Mouse (Mus musculus): ENCODE measurements around the gene Scube1. TPM values are rescaled to one million over a fixed set of nuclear protein-coding genes. Genes with fewer than 3 reads are reported as not detected.

Scube1 gene
- polyA plus RNA-seq, 1 experiment from 2014 or later, result 3.6 TPM

DNA sequence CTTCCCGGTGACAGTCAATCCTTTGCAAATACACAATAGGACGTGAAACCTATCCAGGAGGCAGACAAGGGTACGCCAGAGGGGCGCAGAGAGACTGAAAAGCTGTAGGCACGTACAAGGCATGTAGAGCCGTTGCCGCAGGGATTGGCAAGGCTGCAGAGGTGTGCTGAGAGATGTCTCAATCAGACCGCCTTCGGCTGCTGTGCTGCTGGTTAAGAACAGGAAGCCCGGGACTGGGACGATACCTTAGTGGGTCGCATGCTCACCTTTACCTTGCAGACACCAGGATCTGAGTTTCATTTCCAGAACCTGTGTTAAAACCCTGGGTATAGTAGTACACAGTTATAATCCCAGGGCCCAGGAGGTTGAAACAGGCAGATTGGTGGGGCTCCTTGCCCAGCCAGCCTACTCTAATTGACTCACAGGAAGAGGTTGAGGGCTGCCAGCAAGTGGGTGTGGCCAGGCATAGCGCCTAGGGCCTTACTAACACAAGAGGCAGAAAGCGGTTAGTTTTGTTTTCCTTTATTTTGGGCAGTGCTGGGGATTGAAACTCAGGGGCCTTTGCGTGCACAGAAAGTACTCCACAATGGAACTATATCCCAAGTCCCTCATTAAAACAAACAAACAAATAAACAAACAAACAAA is 162.1 kb downstream of the Scube1 start:
- H3K4me2 ChIP-seq (ENCODE audit: low read depth, low read length), result peak overlapping the region; percentile 92
- no peaks in the 10 kb centered on the region for H3K27me3 ChIP-seq (replicated peaks; ENCODE audit: control insufficient read depth, insufficient read depth, low read length)
- H3K4me3 ChIP-seq (ENCODE audit: low read length), result peak overlapping the region; percentile 54
- H3K4me1 ChIP-seq (ENCODE audit: control insufficient read depth, insufficient read depth, low read length), result peaks cover 10% of the 10 kb centered on the region
- no peaks in the 10 kb centered on the region for H3K36me3 ChIP-seq (ENCODE audit: control insufficient read depth, insufficient read depth, low read length)
- no peak overlapping the region; the same call in none of the 2 replicates for H3K27ac ChIP-seq (ENCODE audit: low read length)
- 39% methylated on average over 15 of the region's 15 CpGs for WGBS
- H3K9me3 ChIP-seq (ENCODE audit: control insufficient read depth, low read length), result no peaks in the 10 kb centered on the region
- 0 out of 2 replicates have a peak overlapping the region, but pooled peaks have one; percentile 75 for H3K9ac ChIP-seq (ENCODE audit: low read depth, low read length)
- ATAC-seq, result peak; percentile 62

DNA sequence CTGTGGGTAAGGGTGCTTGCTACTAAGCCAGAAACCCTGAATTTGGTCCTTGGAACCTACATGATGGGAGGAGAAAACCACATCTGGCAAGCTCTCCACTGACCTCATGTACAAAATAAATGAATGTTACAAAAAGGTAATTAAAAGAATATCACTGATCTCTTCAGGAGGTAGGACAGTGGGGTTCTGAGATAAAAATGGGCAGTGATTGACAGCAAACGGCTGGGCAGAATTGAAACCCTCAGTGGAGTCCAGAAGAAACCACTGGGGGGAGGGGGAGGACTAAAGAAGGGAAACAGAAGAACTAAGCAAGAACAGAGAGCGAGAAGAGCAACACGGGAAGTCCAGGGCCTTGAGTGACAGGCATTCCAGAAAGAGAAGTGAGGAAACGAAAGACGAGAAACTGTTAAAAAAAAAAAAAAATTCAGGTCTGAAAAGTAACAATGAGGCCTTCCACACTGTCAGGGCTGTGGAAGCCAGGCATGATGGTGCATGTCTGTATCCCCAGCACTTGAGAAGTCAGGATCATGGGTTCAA is 163.8 kb downstream of the Scube1 start:
- 69% methylated on average over 5 of the region's 5 CpGs for WGBS
- ATAC-seq, result no peak
- no peak overlapping the region for H3K4me2 ChIP-seq (ENCODE audit: low read depth, low read length)

DNA sequence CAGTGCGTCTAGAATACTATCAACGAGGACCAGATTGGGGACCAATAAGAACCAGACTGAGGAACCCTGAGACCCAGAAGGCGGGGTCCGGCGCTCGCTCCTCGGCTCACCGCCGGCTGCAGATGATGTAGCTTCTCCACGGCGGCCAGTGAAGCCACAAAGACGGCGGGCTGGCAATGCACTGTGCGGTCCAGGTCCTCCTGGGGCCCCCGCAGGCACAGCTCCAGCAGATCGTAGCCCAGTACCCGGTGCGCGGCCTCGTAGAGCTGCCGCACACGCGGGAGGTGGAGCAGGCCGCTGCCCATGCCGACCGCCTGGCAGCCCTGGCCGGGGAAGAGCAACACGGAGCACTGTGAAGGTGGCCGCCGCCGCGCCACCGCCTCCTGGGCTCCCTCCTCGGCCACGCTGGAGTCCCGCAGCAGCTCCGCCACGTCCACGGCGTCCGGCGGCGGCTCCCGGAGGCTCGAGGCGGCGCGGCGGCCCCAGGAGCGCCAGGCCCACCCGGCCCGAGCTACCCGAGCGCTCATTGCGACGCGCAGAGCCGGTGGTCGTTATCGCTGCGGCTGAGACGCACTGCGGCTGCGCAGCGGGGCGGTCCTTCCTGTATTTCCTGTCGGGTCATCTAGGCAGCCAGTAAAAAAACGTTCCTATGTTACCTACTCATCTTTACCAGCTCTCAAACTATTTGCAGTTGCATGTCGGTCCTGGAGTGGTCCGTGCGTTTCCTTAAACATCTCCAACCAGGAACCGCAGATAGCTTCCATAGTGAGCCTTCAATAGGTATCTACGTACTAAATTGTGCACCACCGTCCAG is 169.5 kb downstream of the Scube1 start:
- WGBS, result under 1% methylated on average over 67 of the region's 74 CpGs
- Histone ChIP-seq H3K9me3 (ENCODE audit: control insufficient read depth, low read length) (no peaks in the 10 kb centered on the region), H3K27ac (ENCODE audit: low read length) (peak overlapping the region; percentile 90), H3K36me3 (ENCODE audit: control insufficient read depth, insufficient read depth, low read length) (no peaks in the 10 kb centered on the region), H3K9ac (ENCODE audit: low read depth, low read length) (peak overlapping the region; percentile 97), H3K4me1 (ENCODE audit: control insufficient read depth, insufficient read depth, low read length) (peaks cover 10% of the 10 kb centered on the region), H3K4me2 (ENCODE audit: low read depth, low read length) (peak overlapping the region; percentile 86), H3K4me3 (ENCODE audit: low read length) (peak overlapping the region; percentile 92), H3K27me3 (replicated peaks; ENCODE audit: control insufficient read depth, insufficient read depth, low read length) (no peaks in the 10 kb centered on the region)
- peak; percentile 92 for ATAC-seq

More for the DNA sequence above, 163.8 kb downstream of the Scube1 start:
- Histone ChIP-seq H3K27me3 (replicated peaks; ENCODE audit: control insufficient read depth, insufficient read depth, low read length) (no peaks in the 10 kb centered on the region), H3K36me3 (ENCODE audit: control insufficient read depth, insufficient read depth, low read length) (no peaks in the 10 kb centered on the region), H3K9ac (ENCODE audit: low read depth, low read length) (no peak overlapping the region), H3K27ac (ENCODE audit: low read length) (no peak overlapping the region), H3K9me3 (ENCODE audit: control insufficient read depth, low read length) (no peaks in the 10 kb centered on the region), H3K4me3 (ENCODE audit: low read length) (no peak overlapping the region), H3K4me1 (ENCODE audit: control insufficient read depth, insufficient read depth, low read length) (peaks cover 11% of the 10 kb centered on the region)

Other genes starting within 250 kb of the Scube1 start
- gene Ttll1, start 214.1 kb downstream of the Scube1 start, polyA plus RNA-seq (2015; fragmentation: Nextera tagmentation; extraction: Ambion mirVana), result 14.1 and 17.1 TPM in 2 replicates
- 3.1 and 4.3 TPM in 2 replicates for gene Bik, start 198.2 kb downstream of the Scube1 start, polyA plus RNA-seq (2015; fragmentation: Nextera tagmentation; extraction: Ambion mirVana)
- 128 and 133 TPM in 2 replicates for gene Tspo, start 161.4 kb downstream of the Scube1 start, polyA plus RNA-seq (2015; fragmentation: Nextera tagmentation; extraction: Ambion mirVana)
- gene Mcat, start 161.2 kb downstream of the Scube1 start, polyA plus RNA-seq (2015; fragmentation: Nextera tagmentation; extraction: Ambion mirVana), result 26.4 and 27.0 TPM in 2 replicates
- 29.3 and 30.2 TPM in 2 replicates for gene Ttll12, start 129.9 kb downstream of the Scube1 start, polyA plus RNA-seq (2015; fragmentation: Nextera tagmentation; extraction: Ambion mirVana)
- 0.21 and 0.22 TPM in 2 replicates for gene Mpped1, start 54.4 kb upstream of the Scube1 start, polyA plus RNA-seq (2015; fragmentation: Nextera tagmentation; extraction: Ambion mirVana)

Measured in intestine, embryonic 16.5 days (tissue).